Mouse (Mus musculus): ENCODE data around the gene Il31. TPM values are rescaled to one million over a fixed set of nuclear protein-coding genes. Genes with fewer than 3 reads are reported as not detected.

Il31 gene
- polyA plus RNA-seq, 1 experiment = not detected

- no peak for TF ChIP-seq GATA1 (IDR thresholded peaks at IDR 0.05; ENCODE audit: low read length)
Observed at GRCm38 (mm10) chr5:123501973-123502372, 12.7 kb upstream of the Il31 start.

DNA sequence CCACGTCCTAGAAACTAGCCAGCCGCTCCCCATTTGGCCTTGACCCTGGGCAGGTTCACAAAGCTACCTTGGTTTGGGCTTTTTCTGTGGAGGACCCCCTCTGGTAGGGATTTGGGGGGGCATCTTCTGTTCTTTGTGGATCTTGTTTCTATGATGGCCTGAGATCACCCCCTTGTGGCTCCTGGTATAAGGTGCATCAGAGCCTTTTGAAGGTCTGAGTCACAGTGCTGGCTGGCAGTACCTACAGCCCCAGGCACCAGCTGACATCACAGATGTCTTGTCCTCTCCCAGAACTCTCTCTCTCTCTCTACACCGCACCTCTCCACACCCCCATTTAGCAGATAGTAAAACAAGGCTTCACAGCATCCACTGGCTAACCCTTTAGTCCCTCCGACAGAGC is 10.4 kb upstream of the Il31 start:
- TF ChIP-seq GATA1 (IDR thresholded peaks at IDR 0.05; ENCODE audit: low read length) = no peak

- no peak for TF ChIP-seq GATA1 (IDR thresholded peaks at IDR 0.05; ENCODE audit: low read length)
Observed at GRCm38 (mm10) chr5:123489935-123490334, 646 bp upstream of the Il31 start.

GRCm38 (mm10) chr5:123487659-123488395 is 1.5 kb downstream of the Il31 start:
- no peak for TF ChIP-seq GATA1 (IDR thresholded peaks at IDR 0.05; ENCODE audit: low read length)

DNA sequence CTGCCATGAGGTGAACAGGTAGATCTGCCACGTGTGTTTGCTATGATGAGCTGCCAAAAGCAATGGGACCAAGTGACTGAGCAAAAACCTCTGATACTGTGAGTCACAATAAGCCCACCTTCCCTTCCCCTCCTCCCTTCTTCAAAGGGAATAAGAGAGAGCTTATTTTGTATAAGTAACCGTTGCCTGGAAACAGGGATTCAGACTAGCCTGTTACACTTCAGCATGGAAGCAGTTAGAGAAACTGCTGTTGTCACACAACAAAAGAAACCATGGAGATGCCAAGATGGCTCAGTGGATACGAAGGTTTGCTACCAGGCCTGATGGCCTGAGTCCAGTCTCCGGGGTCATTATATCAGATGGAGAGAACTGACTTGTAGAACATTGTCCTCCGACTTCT is 15.5 kb downstream of the Il31 start:
- TF ChIP-seq GATA1 (IDR thresholded peaks at IDR 0.05; ENCODE audit: low read length) = no peak

- no peak for TF ChIP-seq GATA1 (IDR thresholded peaks at IDR 0.05; ENCODE audit: low read length)
Observed at GRCm38 (mm10) chr5:123470784-123471400, 18.4 kb downstream of the Il31 start.

GRCm38 (mm10) chr5:123464638-123465037 is 24.7 kb downstream of the Il31 start:
- no peak for TF ChIP-seq GATA1 (IDR thresholded peaks at IDR 0.05; ENCODE audit: low read length)

DNA sequence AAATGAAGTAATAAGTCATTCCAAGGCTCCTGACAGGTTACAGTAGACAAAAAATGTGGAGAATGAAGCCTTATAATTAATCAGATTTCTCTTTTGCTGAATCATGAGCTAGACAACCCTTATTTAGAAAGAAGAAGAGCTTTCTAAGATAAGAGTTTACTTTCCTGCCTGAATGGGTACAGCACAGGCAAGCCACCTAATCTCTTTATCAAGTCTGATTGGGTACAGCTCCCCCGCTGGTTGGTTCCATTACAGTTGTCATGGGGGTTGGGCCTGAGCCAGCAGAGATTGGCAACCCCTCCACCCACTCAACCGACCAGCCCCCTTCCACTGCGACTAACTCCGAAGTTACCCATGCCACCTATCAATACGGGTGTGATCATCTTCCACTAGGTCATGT is 27.9 kb downstream of the Il31 start:
- peak; percentile 26 for TF ChIP-seq GATA1 (IDR thresholded peaks at IDR 0.05; ENCODE audit: low read length)

- TF ChIP-seq GATA1 (IDR thresholded peaks at IDR 0.05; ENCODE audit: low read length) = no peak
Observed at GRCm38 (mm10) chr5:123451886-123452285, 37.4 kb downstream of the Il31 start.

DNA sequence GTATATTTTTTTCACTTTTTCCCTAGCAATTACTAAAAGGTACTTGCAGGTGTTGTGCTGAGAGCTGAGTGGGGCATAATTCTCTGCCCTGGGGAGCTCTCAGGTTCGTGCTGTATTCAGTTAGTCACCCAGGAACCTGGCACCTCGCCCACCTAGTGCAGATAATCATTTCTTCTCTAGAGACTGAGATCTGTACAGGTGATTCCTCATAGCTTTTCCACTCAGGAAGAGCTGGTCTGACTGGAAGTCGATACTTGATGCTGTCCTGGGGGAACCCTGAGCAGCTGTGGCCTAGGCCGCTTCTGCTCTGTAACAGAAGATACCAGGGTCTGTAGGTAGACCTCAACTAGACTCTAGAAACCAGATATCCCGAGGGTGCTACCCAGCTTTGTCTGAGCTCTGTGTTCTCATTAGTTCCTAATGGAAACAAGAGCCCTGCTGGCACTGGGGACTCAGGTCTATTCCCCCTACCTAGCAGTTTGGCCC is 44.4 kb downstream of the Il31 start:
- no peak for TF ChIP-seq GATA1 (IDR thresholded peaks at IDR 0.05; ENCODE audit: low read length)

GRCm38 (mm10) chr5:123444069-123444468 is 45.2 kb downstream of the Il31 start:
- TF ChIP-seq GATA1 (IDR thresholded peaks at IDR 0.05; ENCODE audit: low read length) = no peak

DNA sequence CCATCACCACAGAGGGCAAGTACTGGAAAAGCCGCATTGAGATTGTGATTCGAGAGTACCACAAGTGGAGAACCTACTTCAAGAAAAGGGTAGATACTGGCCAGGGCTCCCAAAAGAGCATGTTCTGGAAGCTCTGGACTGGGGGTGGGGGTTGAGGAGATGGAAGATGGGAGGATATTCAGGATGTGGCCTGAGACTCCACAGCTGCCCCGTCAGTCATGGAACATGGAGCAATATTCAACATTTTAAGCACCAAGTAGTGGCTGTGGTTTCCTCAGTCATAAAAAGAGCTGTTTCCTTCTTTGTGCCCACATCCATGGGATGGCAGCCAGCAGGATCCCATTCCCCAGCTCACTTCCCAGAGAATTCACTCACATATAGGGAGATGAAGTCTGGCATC is 47.0 kb downstream of the Il31 start:
- TF ChIP-seq GATA1 (IDR thresholded peaks at IDR 0.05; ENCODE audit: low read length) = no peak

GRCm38 (mm10) chr5:123440664-123441063 is 48.6 kb downstream of the Il31 start:
- TF ChIP-seq GATA1 (IDR thresholded peaks at IDR 0.05; ENCODE audit: low read length) = no peak

- no peak for TF ChIP-seq GATA1 (IDR thresholded peaks at IDR 0.05; ENCODE audit: low read length)
Observed at GRCm38 (mm10) chr5:123439941-123440340, 49.3 kb downstream of the Il31 start.

DNA sequence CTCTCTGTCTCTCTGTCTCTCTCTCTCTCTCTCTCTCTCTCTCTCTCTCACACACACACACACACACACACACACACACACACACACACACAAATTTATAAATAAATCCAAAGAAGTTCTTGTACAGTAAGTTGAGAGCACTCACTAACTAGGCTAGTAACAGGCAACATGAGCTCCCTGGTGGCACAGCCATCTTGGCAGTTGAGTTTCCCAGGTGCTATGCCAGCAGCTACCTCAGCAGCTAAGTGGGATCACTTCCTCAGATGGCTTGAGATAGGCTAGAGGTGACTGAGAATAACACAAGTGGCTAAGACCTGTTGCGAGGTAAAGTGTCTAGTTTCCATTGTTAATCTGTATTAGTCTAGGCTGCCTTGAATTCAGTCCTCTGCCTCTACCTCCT is 50.0 kb downstream of the Il31 start:
- no peak for TF ChIP-seq GATA1 (IDR thresholded peaks at IDR 0.05; ENCODE audit: low read length)

DNA sequence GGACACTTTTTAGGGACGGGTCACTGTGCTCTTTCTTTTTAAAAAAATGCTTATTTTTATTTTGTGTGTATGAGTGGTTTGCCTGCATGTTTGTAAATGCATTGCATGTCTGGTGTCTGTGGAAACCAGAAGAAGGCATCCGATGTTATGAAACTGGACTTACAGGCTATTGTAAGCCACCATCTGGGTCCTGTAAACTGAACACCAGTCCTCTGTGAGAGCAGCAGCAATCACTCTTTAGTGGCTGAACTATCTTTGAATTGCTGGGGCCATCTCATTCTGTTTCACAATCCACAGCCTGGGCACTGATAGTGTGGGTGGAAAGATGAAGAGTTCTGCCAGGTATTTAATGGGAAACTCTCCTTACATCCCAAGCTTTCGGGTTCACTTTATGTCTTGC is 50.9 kb downstream of the Il31 start:
- no peak for TF ChIP-seq GATA1 (IDR thresholded peaks at IDR 0.05; ENCODE audit: low read length)

GRCm38 (mm10) chr5:123436780-123437175 is 52.5 kb downstream of the Il31 start:
- no peak for TF ChIP-seq GATA1 (IDR thresholded peaks at IDR 0.05; ENCODE audit: low read length)

All from G1E-ER4 (cell line).